Mouse (Mus musculus) MEL (cell line): ENCODE measurements around the gene Pik3ip1. TPM values are rescaled to one million over a fixed set of nuclear protein-coding genes. Genes with fewer than 3 reads are reported as not detected.

Experiments used
- DNase-seq: peaks from one replicate; pipeline ENCODE4 v3.0.0; 2011; ENCODE audit warnings: low read depth, low spot score
- H3K27ac ChIP-seq: 2 replicates; pipeline ENCODE4 v1.5.1; 2012; ENCODE audit warnings: low read depth, mild to moderate bottlenecking, control low read depth, low read length, moderate library complexity; ENCODE audit not compliant: control insufficient read depth
- H3K27me3 ChIP-seq, 2 experiments: fragments of 150-350 bp in 1 of 2; sonication (generic) in 1 of 2; 2 replicates each; pipeline ENCODE4 v1.6.1; 2012; ENCODE audit warnings: low read length in 2 of 2, mild to moderate bottlenecking in 2 of 2, improper control_type of control experiment in 1 of 2, moderate library complexity in 1 of 2; ENCODE audit not compliant: insufficient read depth in 2 of 2, control insufficient read depth in 1 of 2
- H3K36me3 ChIP-seq, 2 experiments: 2 replicates each; pipeline ENCODE4 v1.6.1; 2012 to 2014; ENCODE audit warnings: low read length in 2 of 2, improper control_type of control experiment in 1 of 2, inconsistent platforms in 1 of 2, mild to moderate bottlenecking in 1 of 2; ENCODE audit not compliant: insufficient read depth in 2 of 2, control insufficient read depth in 1 of 2
- H3K4me1 ChIP-seq, 2 experiments: fragments of 150-350 bp in 1 of 2; sonication (generic) in 1 of 2; 2 replicates each; pipeline ENCODE4 v1.6.1; 2012; ENCODE audit warnings: low read length in 2 of 2, improper control_type of control experiment in 1 of 2, mild to moderate bottlenecking in 1 of 2; ENCODE audit not compliant: insufficient read depth in 2 of 2, control insufficient read depth in 1 of 2
- H3K4me3 ChIP-seq, 2 experiments: fragments of 150-350 bp in 1 of 2; sonication (generic) in 1 of 2; 2 replicates each; pipeline ENCODE4 v1.5.1; 2012; ENCODE audit warnings: low read depth in 2 of 2, low read length in 2 of 2, mild to moderate bottlenecking in 2 of 2, moderate library complexity in 2 of 2, control low read depth in 1 of 2, improper control_type of control experiment in 1 of 2; ENCODE audit not compliant: control insufficient read depth in 1 of 2, insufficient read depth in 1 of 2
- H3K79me2 ChIP-seq: 2 replicates; pipeline ENCODE4 v1.6.1; 2012; ENCODE audit warnings: mild to moderate bottlenecking, low read length, moderate library complexity; ENCODE audit not compliant: control insufficient read depth, poor library complexity, insufficient read depth
- H3K9ac ChIP-seq: 2 replicates; pipeline ENCODE4 v1.6.1; 2012; ENCODE audit warnings: low read depth, mild to moderate bottlenecking, control low read depth, low read length, moderate library complexity; ENCODE audit not compliant: control insufficient read depth, poor library complexity, severe bottlenecking
- H3K9me3 ChIP-seq: fragments of 150-350 bp; sonication (generic); replicated peaks from 2 replicates; pipeline ENCODE4 v1.6.1; 2012; ENCODE audit warnings: mild to moderate bottlenecking, low read length, improper control_type of control experiment, moderate library complexity; ENCODE audit not compliant: insufficient read depth
- BHLHE40 ChIP-seq: IDR thresholded peaks from 2 replicates; pipeline ENCODE4 v1.6.1; 2012; ENCODE audit warnings: low read depth, mild to moderate bottlenecking, inconsistent platforms, low read length, improper control_type of control experiment, borderline replicate concordance
- CHD1 ChIP-seq: IDR thresholded peaks from 2 replicates; pipeline ENCODE4 v1.6.1; 2012; ENCODE audit warnings: low read depth, mild to moderate bottlenecking, inconsistent platforms, low read length, improper control_type of control experiment
- CHD2 ChIP-seq: IDR thresholded peaks from 2 replicates; pipeline ENCODE4 v1.6.1; 2011; ENCODE audit warnings: low read length, improper control_type of control experiment
- CTCF ChIP-seq, 3 experiments: IDR thresholded peaks in 2 of 3; conservative IDR thresholded peaks in 1 of 3; 2 replicates each; pipeline ENCODE4 v1.5.1; 2011 to 2012; ENCODE audit warnings: low read length in 3 of 3, low read depth in 2 of 3, mild to moderate bottlenecking in 2 of 3, improper control_type of control experiment in 1 of 3, inconsistent platforms in 1 of 3, mixed read lengths in 1 of 3, moderate library complexity in 1 of 3; ENCODE audit not compliant: control insufficient read depth in 1 of 3, insufficient read depth in 1 of 3, poor library complexity in 1 of 3, severe bottlenecking in 1 of 3
- E2F4 ChIP-seq: IDR thresholded peaks from 2 replicates; pipeline ENCODE4 v1.6.1; 2011; ENCODE audit warnings: low read depth, low read length, improper control_type of control experiment, borderline replicate concordance
- ELF1 ChIP-seq: IDR thresholded peaks from 2 replicates; pipeline ENCODE4 v1.6.1; 2014; ENCODE audit warnings: low read depth, mild to moderate bottlenecking, inconsistent platforms, low read length, improper control_type of control experiment, moderate library complexity
- EP300 ChIP-seq, 2 experiments: IDR thresholded peaks; 2 replicates each; pipeline ENCODE4 v1.6.1; 2011; ENCODE audit warnings: improper control_type of control experiment in 2 of 2, low read length in 2 of 2, low read depth in 1 of 2, mild to moderate bottlenecking in 1 of 2
- ETS1 ChIP-seq: IDR thresholded peaks from 2 replicates; pipeline ENCODE4 v1.6.1; 2012; ENCODE audit warnings: low read depth, mild to moderate bottlenecking, inconsistent platforms, low read length, improper control_type of control experiment, moderate library complexity
- GABPA ChIP-seq: IDR thresholded peaks from 2 replicates; pipeline ENCODE4 v1.6.1; 2012; ENCODE audit warnings: low read depth, mild to moderate bottlenecking, inconsistent platforms, low read length, improper control_type of control experiment, moderate library complexity
- GATA1 ChIP-seq: IDR thresholded peaks from 2 replicates; pipeline ENCODE4 v1.6.1; 2011; ENCODE audit warnings: low read depth, low read length, improper control_type of control experiment
- HCFC1 ChIP-seq: IDR thresholded peaks from 2 replicates; pipeline ENCODE4 v1.6.1; 2012; ENCODE audit warnings: low read depth, mild to moderate bottlenecking, inconsistent platforms, low read length, improper control_type of control experiment, moderate library complexity
- JUND ChIP-seq: IDR thresholded peaks from 2 replicates; pipeline ENCODE4 v1.6.1; 2011; ENCODE audit warnings: low read depth, mild to moderate bottlenecking, improper control_type of control experiment, low read length
- KAT2A ChIP-seq: conservative IDR thresholded peaks from 2 replicates; pipeline ENCODE4 v1.6.1; 2012; ENCODE audit warnings: low read depth, low read length, improper control_type of control experiment, inconsistent platforms
- MAFK ChIP-seq: IDR thresholded peaks from 2 replicates; pipeline ENCODE4 v1.6.1; 2011; ENCODE audit warnings: low read depth, mild to moderate bottlenecking, low read length, improper control_type of control experiment, borderline replicate concordance
- MAX ChIP-seq: IDR thresholded peaks from 2 replicates; pipeline ENCODE4 v1.6.1; 2011; ENCODE audit warnings: low read length, improper control_type of control experiment
- MEF2A ChIP-seq: IDR thresholded peaks from 2 replicates; pipeline ENCODE4 v1.6.1; 2014; ENCODE audit warnings: low read depth, mild to moderate bottlenecking, inconsistent platforms, low read length, improper control_type of control experiment; ENCODE audit not compliant: poor library complexity, insufficient replicate concordance, severe bottlenecking; ENCODE audit errors: extremely low read depth
- MXI1 ChIP-seq: IDR thresholded peaks from 2 replicates; pipeline ENCODE4 v1.6.1; 2011; ENCODE audit warnings: mild to moderate bottlenecking, low read depth, low read length, improper control_type of control experiment
- MYB ChIP-seq: IDR thresholded peaks from 2 replicates; pipeline ENCODE4 v1.6.1; 2011; ENCODE audit warnings: mild to moderate bottlenecking, low read depth, low read length, improper control_type of control experiment
- MYC ChIP-seq: IDR thresholded peaks from 2 replicates; pipeline ENCODE4 v1.6.1; 2011; ENCODE audit warnings: low read depth, mild to moderate bottlenecking, low read length, improper control_type of control experiment, moderate library complexity
- NELFE ChIP-seq: IDR thresholded peaks from 2 replicates; pipeline ENCODE4 v1.6.1; 2011; ENCODE audit warnings: low read depth, low read length, improper control_type of control experiment
- POLR2A ChIP-seq, 2 experiments: IDR thresholded peaks; 2 replicates each; pipeline ENCODE4 v1.6.1; 2011 to 2012; ENCODE audit warnings: low read length in 2 of 2, mild to moderate bottlenecking in 2 of 2, control low read depth in 1 of 2, improper control_type of control experiment in 1 of 2, low read depth in 1 of 2, moderate library complexity in 1 of 2; ENCODE audit not compliant: control insufficient read depth in 1 of 2, insufficient read depth in 1 of 2, poor library complexity in 1 of 2
- POLR2AphosphoS2 ChIP-seq: IDR thresholded peaks from 2 replicates; pipeline ENCODE4 v1.6.1; 2011; ENCODE audit warnings: low read length, improper control_type of control experiment
- POLR2AphosphoS5 ChIP-seq: IDR thresholded peaks from 2 replicates; pipeline ENCODE4 v1.6.1; 2012; ENCODE audit warnings: low read depth, borderline replicate concordance, mild to moderate bottlenecking, inconsistent platforms, low read length, moderate library complexity, mixed read lengths
- RAD21 ChIP-seq: IDR thresholded peaks from 2 replicates; pipeline ENCODE4 v1.6.1; 2011; ENCODE audit warnings: mild to moderate bottlenecking, low read depth, low read length, improper control_type of control experiment
- RCOR1 ChIP-seq: IDR thresholded peaks from 2 replicates; pipeline ENCODE4 v1.6.1; 2012; ENCODE audit warnings: low read depth, mild to moderate bottlenecking, inconsistent platforms, low read length, improper control_type of control experiment
- SIN3A ChIP-seq: IDR thresholded peaks from 2 replicates; pipeline ENCODE4 v1.6.1; 2012; ENCODE audit warnings: low read length, improper control_type of control experiment, inconsistent platforms
- SMC3 ChIP-seq: IDR thresholded peaks from 2 replicates; pipeline ENCODE4 v1.6.1; 2011; ENCODE audit warnings: low read depth, low read length, improper control_type of control experiment
- TBP ChIP-seq: IDR thresholded peaks from 2 replicates; pipeline ENCODE4 v1.8.0; 2011; ENCODE audit warnings: low read depth, low read length, improper control_type of control experiment
- TCF12 ChIP-seq: IDR thresholded peaks from 2 replicates; pipeline ENCODE4 v1.6.1; 2014; ENCODE audit warnings: low read depth, mild to moderate bottlenecking, inconsistent platforms, low read length, improper control_type of control experiment, moderate library complexity
- UBTF ChIP-seq: IDR thresholded peaks from 2 replicates; pipeline ENCODE4 v1.6.1; 2012; ENCODE audit warnings: low read depth, mild to moderate bottlenecking, inconsistent platforms, low read length, improper control_type of control experiment, moderate library complexity, borderline replicate concordance; ENCODE audit not compliant: insufficient read depth
- USF1 ChIP-seq: IDR thresholded peaks from 2 replicates; pipeline ENCODE4 v1.6.1; 2014; ENCODE audit warnings: low read depth, mild to moderate bottlenecking, inconsistent platforms, low read length, improper control_type of control experiment, moderate library complexity
- USF2 ChIP-seq, 2 experiments: IDR thresholded peaks; 2 replicates each; pipeline ENCODE4 v1.6.1; 2011 to 2012; ENCODE audit warnings: improper control_type of control experiment in 2 of 2, low read length in 2 of 2, borderline replicate concordance in 1 of 2, inconsistent platforms in 1 of 2, low read depth in 1 of 2, mild to moderate bottlenecking in 1 of 2; ENCODE audit not compliant: insufficient read depth in 1 of 2
- ZC3H11A ChIP-seq: IDR thresholded peaks from 2 replicates; pipeline ENCODE4 v1.6.1; 2012; ENCODE audit warnings: low read depth, mild to moderate bottlenecking, inconsistent platforms, low read length, improper control_type of control experiment
- ZKSCAN1 ChIP-seq: IDR thresholded peaks from 2 replicates; pipeline ENCODE4 v1.6.1; 2012; ENCODE audit warnings: low read depth, mild to moderate bottlenecking, inconsistent platforms, low read length, improper control_type of control experiment, moderate library complexity
- ZMIZ1 ChIP-seq: IDR thresholded peaks from 2 replicates; pipeline ENCODE4 v1.6.1; 2012; ENCODE audit warnings: low read depth, mild to moderate bottlenecking, inconsistent platforms, low read length, improper control_type of control experiment, moderate library complexity
- ZNF384 ChIP-seq: IDR thresholded peaks from 2 replicates; pipeline ENCODE4 v1.6.1; 2012; ENCODE audit warnings: low read depth, mild to moderate bottlenecking, inconsistent platforms, low read length, improper control_type of control experiment
- polyA plus RNA-seq, 2 experiments: library from polyadenylated mRNA; stranded (reverse) in 1 of 2; unstranded in 1 of 2; fragments of >175 nt in 1 of 2; fragments of >200 nt in 1 of 2; gene quantifications; 2 replicates each; pipeline versions ENCODE4 v1.2.1 to v1.2.4; 2012; ENCODE audit warnings: low replicate concordance in 2 of 2, low read depth in 1 of 2; ENCODE audit not compliant: insufficient read length in 2 of 2, insufficient read depth in 1 of 2, missing spikeins in 1 of 2
- total RNA-seq: library from RNA; depleted of rRNA; stranded (reverse); fragments of 300-350 nt; gene quantifications from 2 replicates; pipeline ENCODE4 v1.2.3, GENCODE M21; 2012

The Pik3ip1 gene
- total and polyA plus RNA-seq, 3 experiments, result 1.7 to 2.7 TPM; not detected in 1

DNA sequence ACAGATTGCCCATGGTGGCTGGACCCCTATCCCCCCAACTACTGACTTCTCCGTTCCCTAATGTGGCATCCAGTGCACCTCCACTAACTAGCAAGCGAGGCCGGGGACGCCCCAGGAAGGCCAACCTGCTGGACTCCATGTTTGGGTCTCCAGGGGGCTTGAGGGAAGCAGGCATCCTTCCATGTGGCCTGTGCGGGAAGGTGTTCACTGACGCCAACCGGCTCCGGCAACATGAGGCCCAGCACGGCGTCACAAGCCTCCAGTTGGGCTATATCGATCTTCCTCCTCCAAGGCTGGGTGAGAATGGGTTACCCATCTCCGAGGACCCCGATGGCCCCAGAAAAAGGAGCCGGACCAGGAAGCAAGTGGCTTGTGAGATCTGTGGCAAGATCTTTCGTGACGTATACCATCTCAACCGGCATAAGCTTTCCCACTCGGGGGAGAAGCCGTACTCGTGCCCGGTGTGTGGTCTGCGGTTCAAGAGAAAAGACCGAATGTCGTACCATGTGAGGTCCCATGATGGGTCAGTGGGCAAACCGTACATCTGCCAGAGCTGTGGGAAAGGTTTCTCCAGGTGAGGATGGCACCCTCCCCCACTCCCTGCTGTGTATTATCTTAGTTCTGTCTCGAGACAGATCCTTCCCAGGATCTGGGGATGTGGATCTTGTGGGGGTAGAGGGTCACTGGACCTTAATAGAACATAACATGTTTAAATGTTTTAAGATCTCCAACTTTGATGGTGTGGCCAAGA lies 38.7 kb upstream of the Pik3ip1 start:
- Histone ChIP-seq H3K4me1 (peaks cover 3 to 39% of the 10 kb centered on the region in 2 experiments), H3K27ac (peak overlapping the region; percentile 64), H3K9ac (peak overlapping the region; percentile 98), H3K36me3 (peaks cover 4 to 27% of the 10 kb centered on the region in 2 experiments), H3K4me3 (peak overlapping the region; percentile 77 to 90), H3K27me3 (no peaks in the 10 kb centered on the region), H3K79me2 (peaks cover 60% of the 10 kb centered on the region), H3K9me3 (no peaks in the 10 kb centered on the region)
- peak; percentile 69 for DNase-seq
- peak; percentile 40 for TF ChIP-seq MXI1
- 0 out of 2 replicates have a peak, but pooled peaks have one; percentile 38 for TF ChIP-seq TBP
- no peak for TF ChIP-seq USF2 (IDR thresholded peaks at IDR 0.05; ENCODE audit: borderline replicate concordance in 1 of 2, insufficient read depth in 1 of 2, low read depth in 1 of 2, low read length in 2 of 2)
- TF ChIP-seq SIN3A, result 0 out of 2 replicates have a peak, but pooled peaks have one; percentile 16
- TF ChIP-seq TCF12, result no peak
- TF ChIP-seq SMC3, result no peak
- TF ChIP-seq ELF1, result no peak
- no peak for TF ChIP-seq HCFC1
- TF ChIP-seq MAX, result 0 out of 2 replicates have a peak, but pooled peaks have one; percentile 46
- TF ChIP-seq ZC3H11A, result no peak
- TF ChIP-seq BHLHE40, result no peak
- TF ChIP-seq POLR2A (IDR thresholded peaks at IDR 0.05; ENCODE audit: control insufficient read depth in 1 of 2, insufficient read depth in 1 of 2, low read depth in 1 of 2, low read length in 2 of 2, poor library complexity in 1 of 2), result no peak; a peak in 1 of 4 replicates
- TF ChIP-seq GABPA, result no peak
- 0 out of 2 replicates have a peak, but pooled peaks have one; percentile 22 for TF ChIP-seq UBTF
- no peak for TF ChIP-seq CHD2
- TF ChIP-seq CHD1, result no peak
- TF ChIP-seq USF1, result no peak
- TF ChIP-seq ETS1, result no peak
- TF ChIP-seq EP300 (IDR thresholded peaks at IDR 0.05; ENCODE audit: low read depth in 1 of 2, low read length in 2 of 2), result no peak
- no peak for TF ChIP-seq MEF2A
- TF ChIP-seq NELFE, result no peak
- 0 out of 2 replicates have a peak, but pooled peaks have one; percentile 0 for TF ChIP-seq GATA1
- no peak for TF ChIP-seq RCOR1
- TF ChIP-seq E2F4, result no peak
- TF ChIP-seq POLR2AphosphoS2, result no peak
- no peak for TF ChIP-seq POLR2AphosphoS5
- TF ChIP-seq RAD21, result no peak
- TF ChIP-seq JUND, result no peak
- peak; percentile 66; the same call in 1 of the 2 replicates for TF ChIP-seq MYC
- TF ChIP-seq MYB, result no peak
- TF ChIP-seq ZKSCAN1, result no peak
- no peak for TF ChIP-seq CTCF (IDR thresholded peaks at IDR 0.05 in 2 of 3, conservative IDR thresholded peaks at IDR 0.05 in 1 of 3; ENCODE audit: control insufficient read depth in 1 of 3, insufficient read depth in 1 of 3, low read depth in 2 of 3, low read length in 3 of 3, poor library complexity in 1 of 3, severe bottlenecking in 1 of 3)
- TF ChIP-seq ZMIZ1, result no peak; the same call in 1 of the 2 replicates
- TF ChIP-seq MAFK, result no peak
- no peak for TF ChIP-seq ZNF384
- no peak; the same call in 1 of the 2 replicates for TF ChIP-seq KAT2A
